Mouse (Mus musculus): ENCODE results near the gene Ptprd. TPM values are rescaled to one million over a fixed set of nuclear protein-coding genes. Genes with fewer than 3 reads are reported as not detected.

Gene Ptprd
- polyA plus RNA-seq, 1 experiment from 2014 or later: 57.1 TPM

GRCm38 (mm10) chr4:76370041-76370880 is 1841.5 kb downstream of the Ptprd start:
- Histone ChIP-seq H3K4me2 (replicated peaks) (no peak overlapping the region), H3K4me3 (no peak overlapping the region), H3K9me3 (replicated peaks) (no peaks in the 10 kb centered on the region), H3K9ac (no peak overlapping the region), H3K36me3 (no peaks in the 10 kb centered on the region), H3K27me3 (no peaks in the 10 kb centered on the region), H3K27ac (no peak overlapping the region), H3K4me1 (peaks cover 24% of the 10 kb centered on the region)
- ATAC-seq (ENCODE audit: low FRiP score): peak; percentile 48; the same call in 1 of the 2 replicates
- WGBS: 37% methylated on average over 4 of the region's 4 CpGs

- H3K36me3 ChIP-seq: no peaks in the 10 kb centered on the region
- no peak overlapping the region for H3K4me2 ChIP-seq (replicated peaks)
- H3K27me3 ChIP-seq: no peaks in the 10 kb centered on the region
- no peak overlapping the region for H3K4me3 ChIP-seq
- peaks cover 24% of the 10 kb centered on the region for H3K4me1 ChIP-seq
- no peaks in the 10 kb centered on the region for H3K9me3 ChIP-seq (replicated peaks)
- H3K27ac ChIP-seq: no peak overlapping the region
- WGBS: 60% methylated on average over 3 of the region's 3 CpGs
- ATAC-seq (ENCODE audit: low FRiP score): no peak
- H3K9ac ChIP-seq: no peak overlapping the region
Observed at GRCm38 (mm10) chr4:76369101-76369500, 1842.7 kb downstream of the Ptprd start.

GRCm38 (mm10) chr4:76368291-76368690 is 1843.5 kb downstream of the Ptprd start:
- H3K36me3 ChIP-seq: no peaks in the 10 kb centered on the region
- H3K9me3 ChIP-seq (replicated peaks): no peaks in the 10 kb centered on the region
- peaks cover 24% of the 10 kb centered on the region for H3K4me1 ChIP-seq
- no peak overlapping the region for H3K4me2 ChIP-seq (replicated peaks)
- 98% methylated on average over 2 of the region's 2 CpGs for WGBS
- H3K27me3 ChIP-seq: no peaks in the 10 kb centered on the region
- ATAC-seq (ENCODE audit: low FRiP score): no peak
- H3K4me3 ChIP-seq: no peak overlapping the region
- no peak overlapping the region for H3K27ac ChIP-seq
- H3K9ac ChIP-seq: no peak overlapping the region

- H3K27ac ChIP-seq: no peak overlapping the region
Observed at GRCm38 (mm10) chr4:76367285-76367684, 1844.5 kb downstream of the Ptprd start.

GRCm38 (mm10) chr4:76365871-76366270 is 1845.9 kb downstream of the Ptprd start:
- 79% methylated on average over 4 of the region's 4 CpGs for WGBS

More at GRCm38 (mm10) chr4:76367285-76367684, 1844.5 kb downstream of the Ptprd start:
- no peak for ATAC-seq (ENCODE audit: low FRiP score)
- WGBS: 81% methylated on average over 3 of the region's 3 CpGs
- H3K9ac ChIP-seq: no peak overlapping the region
- no peaks in the 10 kb centered on the region for H3K36me3 ChIP-seq
- no peak overlapping the region for H3K4me2 ChIP-seq (replicated peaks)
- H3K9me3 ChIP-seq (replicated peaks): no peaks in the 10 kb centered on the region
- no peaks in the 10 kb centered on the region for H3K27me3 ChIP-seq
- peaks cover 24% of the 10 kb centered on the region for H3K4me1 ChIP-seq
- no peak overlapping the region for H3K4me3 ChIP-seq

GRCm38 (mm10) chr4:76361546-76361945 is 1850.2 kb downstream of the Ptprd start:
- no peak for ATAC-seq (ENCODE audit: low FRiP score)
- Histone ChIP-seq H3K27me3 (no peaks in the 10 kb centered on the region), H3K9me3 (replicated peaks) (no peaks in the 10 kb centered on the region), H3K27ac (no peak overlapping the region), H3K4me2 (replicated peaks) (no peak overlapping the region), H3K4me1 (peaks cover 8% of the 10 kb centered on the region), H3K9ac (no peak overlapping the region), H3K36me3 (no peaks in the 10 kb centered on the region), H3K4me3 (no peak overlapping the region)
- WGBS: 82% methylated on average over 1 of the region's 1 CpGs

More at GRCm38 (mm10) chr4:76365871-76366270, 1845.9 kb downstream of the Ptprd start:
- H3K4me1 ChIP-seq: peaks cover 24% of the 10 kb centered on the region
- no peak overlapping the region for H3K9ac ChIP-seq
- no peak overlapping the region for H3K27ac ChIP-seq
- H3K9me3 ChIP-seq (replicated peaks): no peaks in the 10 kb centered on the region
- H3K36me3 ChIP-seq: no peaks in the 10 kb centered on the region
- no peak for ATAC-seq (ENCODE audit: low FRiP score)
- no peak overlapping the region for H3K4me2 ChIP-seq (replicated peaks)
- no peak overlapping the region for H3K4me3 ChIP-seq
- H3K27me3 ChIP-seq: no peaks in the 10 kb centered on the region

GRCm38 (mm10) chr4:76354167-76354566 is 1857.6 kb downstream of the Ptprd start:
- ATAC-seq (ENCODE audit: low FRiP score): no peak

GRCm38 (mm10) chr4:76352468-76352867 is 1859.3 kb downstream of the Ptprd start:
- H3K4me1 ChIP-seq: peaks cover 13% of the 10 kb centered on the region
- no peak overlapping the region for H3K27ac ChIP-seq
- no peak overlapping the region for H3K4me2 ChIP-seq (replicated peaks)
- no peak overlapping the region for H3K9ac ChIP-seq
- H3K9me3 ChIP-seq (replicated peaks): no peaks in the 10 kb centered on the region
- H3K36me3 ChIP-seq: no peaks in the 10 kb centered on the region
- ATAC-seq (ENCODE audit: low FRiP score): no peak
- 62% methylated on average over 1 of the region's 1 CpGs for WGBS
- H3K4me3 ChIP-seq: no peak overlapping the region
- no peaks in the 10 kb centered on the region for H3K27me3 ChIP-seq

More at GRCm38 (mm10) chr4:76354167-76354566, 1857.6 kb downstream of the Ptprd start:
- H3K4me3 ChIP-seq: no peak overlapping the region
- no peaks in the 10 kb centered on the region for H3K36me3 ChIP-seq
- no peaks in the 10 kb centered on the region for H3K27me3 ChIP-seq
- H3K9ac ChIP-seq: no peak overlapping the region
- no peak overlapping the region for H3K27ac ChIP-seq
- H3K9me3 ChIP-seq (replicated peaks): no peaks in the 10 kb centered on the region
- peaks cover 13% of the 10 kb centered on the region for H3K4me1 ChIP-seq
- H3K4me2 ChIP-seq (replicated peaks): no peak overlapping the region
- 88% methylated on average over 2 of the region's 2 CpGs for WGBS

GRCm38 (mm10) chr4:76351201-76351979 is 1860.4 kb downstream of the Ptprd start:
- no peak overlapping the region for H3K4me2 ChIP-seq (replicated peaks)
- ATAC-seq (ENCODE audit: low FRiP score): no peak
- no peaks in the 10 kb centered on the region for H3K9me3 ChIP-seq (replicated peaks)
- H3K4me1 ChIP-seq: peaks cover 13% of the 10 kb centered on the region
- no peak overlapping the region for H3K4me3 ChIP-seq
- no peak overlapping the region for H3K27ac ChIP-seq
- H3K36me3 ChIP-seq: no peaks in the 10 kb centered on the region
- H3K9ac ChIP-seq: no peak overlapping the region
- H3K27me3 ChIP-seq: no peaks in the 10 kb centered on the region
- 60% methylated on average over 8 of the region's 8 CpGs for WGBS

GRCm38 (mm10) chr4:76350241-76350962 is 1861.4 kb downstream of the Ptprd start:
- 35% methylated on average over 3 of the region's 3 CpGs for WGBS
- Histone ChIP-seq H3K9me3 (replicated peaks) (no peaks in the 10 kb centered on the region), H3K4me1 (peaks cover 13% of the 10 kb centered on the region), H3K27ac (no peak overlapping the region), H3K4me3 (no peak overlapping the region), H3K27me3 (no peaks in the 10 kb centered on the region), H3K4me2 (replicated peaks) (no peak overlapping the region), H3K36me3 (no peaks in the 10 kb centered on the region), H3K9ac (no peak overlapping the region)
- no peak for ATAC-seq (ENCODE audit: low FRiP score)

GRCm38 (mm10) chr4:76344059-76344458 is 1867.7 kb downstream of the Ptprd start:
- Histone ChIP-seq H3K27me3 (no peaks in the 10 kb centered on the region), H3K36me3 (no peaks in the 10 kb centered on the region), H3K4me2 (replicated peaks) (no peak overlapping the region), H3K4me1 (no peaks in the 10 kb centered on the region), H3K4me3 (no peak overlapping the region), H3K27ac (no peak overlapping the region), H3K9ac (no peak overlapping the region), H3K9me3 (replicated peaks) (no peaks in the 10 kb centered on the region)
- WGBS: 75% methylated on average over 3 of the region's 3 CpGs
- ATAC-seq (ENCODE audit: low FRiP score): no peak

GRCm38 (mm10) chr4:76337926-76338325 is 1873.8 kb downstream of the Ptprd start:
- H3K4me2 ChIP-seq (replicated peaks): no peak overlapping the region
- H3K4me3 ChIP-seq: no peak overlapping the region
- no peaks in the 10 kb centered on the region for H3K9me3 ChIP-seq (replicated peaks)
- ATAC-seq (ENCODE audit: low FRiP score): no peak
- H3K4me1 ChIP-seq: no peaks in the 10 kb centered on the region
- H3K9ac ChIP-seq: no peak overlapping the region
- 77% methylated on average over 1 of the region's 1 CpGs for WGBS
- no peak overlapping the region for H3K27ac ChIP-seq
- H3K27me3 ChIP-seq: no peaks in the 10 kb centered on the region
- H3K36me3 ChIP-seq: no peaks in the 10 kb centered on the region
